Mouse (Mus musculus): ENCODE results near the gene Gm13420. TPM values are rescaled to one million over a fixed set of nuclear protein-coding genes. Genes with fewer than 3 reads are reported as not detected.

Gene Gm13420
- polyA plus RNA-seq, 1 experiment from 2014 or later: 0.21 TPM

GRCm38 (mm10) chr2:29764831-29765230, 13.3 kb upstream of the Gm13420 start:
- Histone ChIP-seq H3K9ac (no peak overlapping the region), H3K36me3 (replicated peaks) (no peaks in the 10 kb centered on the region), H3K4me3 (no peak overlapping the region), H3K9me3 (no peaks in the 10 kb centered on the region), H3K4me1 (no peaks in the 10 kb centered on the region), H3K27me3 (replicated peaks) (no peaks in the 10 kb centered on the region), H3K27ac (no peak overlapping the region), H3K4me2 (no peak overlapping the region)
- ATAC-seq (replicated peaks): no peak
- WGBS: 3% methylated on average over 1 of the region's 1 CpGs

- H3K9ac ChIP-seq: no peak overlapping the region
- H3K4me2 ChIP-seq: no peak overlapping the region
- no peaks in the 10 kb centered on the region for H3K9me3 ChIP-seq
- H3K36me3 ChIP-seq (replicated peaks): no peaks in the 10 kb centered on the region
- H3K27me3 ChIP-seq (replicated peaks): peaks cover 25% of the 10 kb centered on the region
- no peak overlapping the region for H3K4me3 ChIP-seq
- ATAC-seq (replicated peaks): no peak
- H3K4me1 ChIP-seq: peaks cover 8% of the 10 kb centered on the region
- H3K27ac ChIP-seq: no peak overlapping the region
These were observed 4.2 kb upstream of the Gm13420 start for GRCm38 (mm10) chr2:29755693-29756092.

GRCm38 (mm10) chr2:29752397-29752796, 912 bp upstream of the Gm13420 start:
- Histone ChIP-seq H3K4me1 (peaks cover 10% of the 10 kb centered on the region), H3K4me2 (no peak overlapping the region), H3K27me3 (replicated peaks) (peaks cover 33% of the 10 kb centered on the region), H3K9me3 (no peaks in the 10 kb centered on the region), H3K9ac (no peak overlapping the region), H3K36me3 (replicated peaks) (no peaks in the 10 kb centered on the region), H3K4me3 (no peak overlapping the region), H3K27ac (no peak overlapping the region)
- WGBS: 86% methylated on average over 5 of the region's 5 CpGs
- ATAC-seq (replicated peaks): no peak

GRCm38 (mm10) chr2:29748499-29748898, 3.0 kb downstream of the Gm13420 start:
- no peaks in the 10 kb centered on the region for H3K9me3 ChIP-seq
- peaks cover 15% of the 10 kb centered on the region for H3K4me1 ChIP-seq
- no peak for ATAC-seq (replicated peaks)
- H3K36me3 ChIP-seq (replicated peaks): no peaks in the 10 kb centered on the region
- no peak overlapping the region for H3K4me2 ChIP-seq
- H3K4me3 ChIP-seq: no peak overlapping the region
- H3K9ac ChIP-seq: no peak overlapping the region
- WGBS: 84% methylated on average over 4 of the region's 4 CpGs
- H3K27ac ChIP-seq: no peak overlapping the region
- peaks cover 45% of the 10 kb centered on the region for H3K27me3 ChIP-seq (replicated peaks)

GRCm38 (mm10) chr2:29747852-29748251, 3.6 kb downstream of the Gm13420 start:
- H3K9me3 ChIP-seq: no peaks in the 10 kb centered on the region
- peaks cover 40% of the 10 kb centered on the region for H3K27me3 ChIP-seq (replicated peaks)
- 0 out of 2 replicates have a peak overlapping the region, but pooled peaks have one; percentile 43 for H3K9ac ChIP-seq
- peaks cover 15% of the 10 kb centered on the region for H3K4me1 ChIP-seq
- no peak overlapping the region for H3K4me3 ChIP-seq
- H3K4me2 ChIP-seq: peak overlapping the region; percentile 85; the same call in 1 of the 2 replicates
- no peak for ATAC-seq (replicated peaks)
- WGBS: 62% methylated on average over 5 of the region's 5 CpGs
- H3K36me3 ChIP-seq (replicated peaks): no peaks in the 10 kb centered on the region
- no peak overlapping the region for H3K27ac ChIP-seq

GRCm38 (mm10) chr2:29747188-29747782, 4.2 kb downstream of the Gm13420 start:
- Histone ChIP-seq H3K27me3 (replicated peaks) (peaks cover 35% of the 10 kb centered on the region), H3K4me3 (peak overlapping the region; percentile 45), H3K27ac (no peak overlapping the region), H3K9me3 (no peaks in the 10 kb centered on the region), H3K4me2 (peak overlapping the region; percentile 85), H3K4me1 (peaks cover 15% of the 10 kb centered on the region), H3K36me3 (replicated peaks) (no peaks in the 10 kb centered on the region), H3K9ac (peak overlapping the region; percentile 43)
- 2% methylated on average over 47 of the region's 50 CpGs for WGBS
- no peak for ATAC-seq (replicated peaks)

- H3K27me3 ChIP-seq (replicated peaks): peaks cover 14% of the 10 kb centered on the region; the same call in 1 of the 2 replicates
- no peak overlapping the region for H3K4me3 ChIP-seq
- H3K9me3 ChIP-seq: no peaks in the 10 kb centered on the region
- H3K4me2 ChIP-seq: no peak overlapping the region
- ATAC-seq (replicated peaks): no peak
- WGBS: 96% methylated on average over 6 of the region's 6 CpGs
- no peak overlapping the region for H3K9ac ChIP-seq
- H3K36me3 ChIP-seq (replicated peaks): peaks cover 7% of the 10 kb centered on the region; the same call in 1 of the 2 replicates
- peaks cover 7% of the 10 kb centered on the region for H3K4me1 ChIP-seq
- no peak overlapping the region for H3K27ac ChIP-seq
These were observed 7.2 kb downstream of the Gm13420 start for GRCm38 (mm10) chr2:29744256-29744655.

GRCm38 (mm10) chr2:29741207-29741606, 10.3 kb downstream of the Gm13420 start:
- H3K27ac ChIP-seq: no peak overlapping the region
- WGBS: 90% methylated on average over 6 of the region's 6 CpGs
- H3K9ac ChIP-seq: no peak overlapping the region
- no peak for ATAC-seq (replicated peaks)
- peaks cover 31% of the 10 kb centered on the region for H3K36me3 ChIP-seq (replicated peaks)
- H3K4me2 ChIP-seq: no peak overlapping the region
- H3K4me3 ChIP-seq: no peak overlapping the region
- H3K4me1 ChIP-seq: no peaks in the 10 kb centered on the region
- H3K9me3 ChIP-seq: no peaks in the 10 kb centered on the region
- H3K27me3 ChIP-seq (replicated peaks): peaks cover under 1% of the 10 kb centered on the region; the same call in 1 of the 2 replicates

GRCm38 (mm10) chr2:29739368-29739767, 12.1 kb downstream of the Gm13420 start:
- no peak overlapping the region for H3K9ac ChIP-seq
- no peak for ATAC-seq (replicated peaks)
- no peak overlapping the region for H3K4me2 ChIP-seq
- H3K27ac ChIP-seq: no peak overlapping the region
- H3K4me3 ChIP-seq: no peak overlapping the region
- no peaks in the 10 kb centered on the region for H3K9me3 ChIP-seq
- no peaks in the 10 kb centered on the region for H3K27me3 ChIP-seq (replicated peaks)
- peaks cover 39% of the 10 kb centered on the region for H3K36me3 ChIP-seq (replicated peaks)
- no peaks in the 10 kb centered on the region for H3K4me1 ChIP-seq
- WGBS: 83% methylated on average over 5 of the region's 5 CpGs

GRCm38 (mm10) chr2:29738799-29739198, 12.7 kb downstream of the Gm13420 start:
- H3K36me3 ChIP-seq (replicated peaks): peaks cover 44% of the 10 kb centered on the region
- no peak overlapping the region for H3K4me2 ChIP-seq
- no peak overlapping the region for H3K9ac ChIP-seq
- no peaks in the 10 kb centered on the region for H3K4me1 ChIP-seq
- 69% methylated on average over 4 of the region's 4 CpGs for WGBS
- H3K4me3 ChIP-seq: no peak overlapping the region
- no peak for ATAC-seq (replicated peaks)
- no peak overlapping the region for H3K27ac ChIP-seq
- no peaks in the 10 kb centered on the region for H3K9me3 ChIP-seq
- H3K27me3 ChIP-seq (replicated peaks): no peaks in the 10 kb centered on the region

- Histone ChIP-seq H3K9ac (no peak overlapping the region), H3K27ac (no peak overlapping the region), H3K4me3 (no peak overlapping the region), H3K4me2 (no peak overlapping the region), H3K4me1 (no peaks in the 10 kb centered on the region), H3K27me3 (replicated peaks) (no peaks in the 10 kb centered on the region), H3K36me3 (replicated peaks) (peaks cover 55% of the 10 kb centered on the region), H3K9me3 (no peaks in the 10 kb centered on the region)
- ATAC-seq (replicated peaks): no peak
- 93% methylated on average over 12 of the region's 12 CpGs for WGBS
These were observed 14.1 kb downstream of the Gm13420 start for GRCm38 (mm10) chr2:29737209-29737925.

- no peak for ATAC-seq (replicated peaks)
- H3K4me3 ChIP-seq: no peak overlapping the region
- no peak overlapping the region for H3K27ac ChIP-seq
- H3K9me3 ChIP-seq: no peaks in the 10 kb centered on the region
- no peaks in the 10 kb centered on the region for H3K4me1 ChIP-seq
- WGBS: 95% methylated on average over 12 of the region's 12 CpGs
- H3K4me2 ChIP-seq: no peak overlapping the region
- H3K9ac ChIP-seq: no peak overlapping the region
- peaks cover 61% of the 10 kb centered on the region for H3K36me3 ChIP-seq (replicated peaks)
- H3K27me3 ChIP-seq (replicated peaks): no peaks in the 10 kb centered on the region
These were observed 15.8 kb downstream of the Gm13420 start for GRCm38 (mm10) chr2:29735708-29736107.

GRCm38 (mm10) chr2:29733348-29733747, 18.1 kb downstream of the Gm13420 start:
- H3K4me3 ChIP-seq: no peak overlapping the region
- H3K9ac ChIP-seq: no peak overlapping the region
- H3K27ac ChIP-seq: no peak overlapping the region
- no peaks in the 10 kb centered on the region for H3K4me1 ChIP-seq
- no peak for ATAC-seq (replicated peaks)
- H3K27me3 ChIP-seq (replicated peaks): no peaks in the 10 kb centered on the region
- H3K36me3 ChIP-seq (replicated peaks): peaks cover 63% of the 10 kb centered on the region
- H3K9me3 ChIP-seq: no peaks in the 10 kb centered on the region
- no peak overlapping the region for H3K4me2 ChIP-seq
- WGBS: 98% methylated on average over 5 of the region's 5 CpGs

All from midbrain, embryonic 15.5 days (tissue).